Mouse (Mus musculus): ENCODE data around the gene Prrt2.

DNA sequence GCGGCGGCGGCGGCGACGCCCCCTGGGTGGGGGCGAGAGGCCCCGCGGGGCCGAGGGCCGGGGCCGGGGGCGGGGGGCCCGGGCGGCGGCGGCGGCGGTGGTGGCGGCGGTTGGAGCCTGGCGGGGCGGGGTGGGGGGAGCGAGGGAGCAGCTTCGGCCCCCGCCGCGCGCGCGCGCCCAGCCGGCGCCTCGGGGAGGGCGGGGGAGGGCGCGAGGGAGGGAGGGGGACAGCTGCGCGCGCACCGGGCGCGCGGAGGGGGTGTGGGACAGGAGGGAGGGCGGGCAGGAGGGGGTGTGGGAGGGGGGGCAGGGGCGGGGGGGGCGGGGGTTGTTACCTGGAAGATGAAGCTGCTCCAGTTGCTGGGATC, 5.6 kb upstream of the Prrt2 start:
- TF ChIP-seq CTCF (conservative IDR thresholded peaks at IDR 0.05; ENCODE audit: low read length) (no peak), POU5F1 (IDR thresholded peaks at IDR 0.05; ENCODE audit: borderline replicate concordance, low read length) (no peak), NANOG (IDR thresholded peaks at IDR 0.05; ENCODE audit: borderline replicate concordance, low read length) (no peak)
